Mouse (Mus musculus) liver, embryonic 18 days (tissue): Measurements from ENCODE around the gene Scp2. TPM values are rescaled to one million over a fixed set of nuclear protein-coding genes. Genes with fewer than 3 reads are reported as not detected.

Experiments used
- polyA plus RNA-seq: library from polyadenylated mRNA; depleted of rRNA; stranded (reverse); fragments of >200 nt; gene quantifications from 2 replicates; pipeline ENCODE4 v1.2.3, GENCODE M21; 2012; rRNA removed

Scp2 gene
- 717 and 827 TPM in 2 replicates for polyA plus RNA-seq

DNA sequence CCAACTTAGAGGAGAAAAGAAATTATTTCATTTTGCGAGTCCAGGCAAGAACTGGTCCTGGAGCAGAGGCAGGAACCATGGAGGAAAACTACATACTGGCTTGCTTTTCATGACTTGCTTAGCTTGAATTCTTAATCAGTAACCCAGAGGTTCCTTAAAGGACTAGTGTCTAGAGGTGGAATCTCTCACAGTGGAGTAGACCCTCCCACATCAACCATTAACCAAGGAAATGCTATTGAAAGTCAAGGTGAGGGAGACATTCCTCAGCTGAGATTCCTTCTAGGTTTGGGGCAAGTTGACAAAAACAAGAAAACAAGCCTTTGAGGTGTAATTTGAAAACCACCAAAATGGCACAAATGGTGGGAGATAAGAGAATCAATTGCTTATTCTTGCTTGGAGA lies at the start of gene Scp2:
Gene Scp2 (minus strand): TSS at position 119 of the 400 bp plus-strand sequence.

DNA sequence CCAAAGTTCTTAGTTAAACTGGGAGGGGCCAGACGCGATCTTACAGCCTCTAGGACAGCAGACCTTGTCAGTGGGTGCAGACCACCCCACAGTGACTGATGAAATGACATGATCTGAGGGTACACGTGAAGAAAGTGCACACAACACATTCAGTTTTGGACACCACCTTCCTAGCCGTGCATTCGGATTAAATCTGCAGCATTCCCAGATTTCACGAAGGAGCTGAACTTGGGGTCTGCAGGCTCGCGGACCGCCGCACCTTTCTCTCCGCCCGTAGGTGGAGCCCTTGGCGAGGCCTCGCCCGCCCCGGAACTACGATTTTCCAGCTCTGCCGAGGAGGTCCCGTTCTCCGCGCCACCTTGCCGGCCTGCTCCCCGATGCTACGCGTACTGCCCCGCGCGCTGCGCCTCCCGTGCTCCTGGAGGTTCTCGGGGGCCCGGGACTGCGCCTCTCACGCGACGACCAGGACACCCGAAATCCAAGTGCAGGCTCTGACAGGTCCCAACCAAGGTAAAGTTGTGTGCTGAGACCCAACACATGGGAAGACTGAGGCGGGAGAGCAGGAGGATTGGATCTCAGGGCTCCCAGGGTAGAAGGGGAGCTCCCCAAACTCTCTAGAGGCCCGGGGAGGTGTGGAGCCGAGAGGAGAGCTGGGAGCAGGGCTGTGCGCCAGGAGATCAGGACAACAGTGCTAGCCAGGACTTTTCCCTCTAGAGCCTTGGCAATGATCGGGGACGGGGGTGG lies 20.5 kb upstream of the Scp2 start, which contains the start of gene Echdc2:
Gene Echdc2 (plus strand): TSS at position 286 of the 744 bp plus-strand sequence.

DNA sequence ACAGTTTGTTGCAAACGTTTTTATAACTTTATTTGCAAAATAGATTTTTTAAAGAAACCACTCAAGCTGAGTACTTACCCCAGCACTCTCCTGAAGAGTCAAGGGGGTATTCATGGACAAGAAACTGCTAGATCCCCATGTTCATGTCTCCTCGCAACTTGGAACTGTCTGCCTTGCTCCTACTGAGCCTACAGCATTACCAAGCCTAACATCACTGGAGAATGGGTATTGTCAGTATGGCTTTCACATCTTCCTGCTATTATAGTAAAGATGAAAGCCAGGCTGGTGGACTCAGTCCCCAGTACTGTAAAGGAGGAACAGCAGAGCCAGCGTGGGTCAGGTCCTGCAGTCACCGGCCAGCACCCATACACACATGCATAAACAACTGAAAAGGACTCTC lies 48.5 kb downstream of the Scp2 start, which contains the start of gene Podn:
Gene Podn (minus strand): TSS at position 101 of the 400 bp plus-strand sequence.

Other genes with a start within 250 kb of the Scp2 start
- gene Cpt2, start 221.4 kb downstream of the Scp2 start, polyA plus RNA-seq, result 40.7 and 43.4 TPM in 2 replicates
- 0.03 and 0.10 TPM in 2 replicates for gene Slc1a7, start 176.7 kb downstream of the Scp2 start, polyA plus RNA-seq
- gene Podn, start 48.6 kb downstream of the Scp2 start, polyA plus RNA-seq, result 0.72 and 0.89 TPM in 2 replicates
- gene Echdc2, start 20.4 kb upstream of the Scp2 start, polyA plus RNA-seq, result 105 and 120 TPM in 2 replicates
- 0.96 and 1.3 TPM in 2 replicates for gene Zyg11a, start 73.0 kb upstream of the Scp2 start, polyA plus RNA-seq
- gene Zyg11b, start 156.1 kb upstream of the Scp2 start, polyA plus RNA-seq, result 3.4 and 4.0 TPM in 2 replicates
- gene Coa7, start 183.1 kb upstream of the Scp2 start, polyA plus RNA-seq, result 16.3 and 22.9 TPM in 2 replicates
- gene Shisal2a, start 238.4 kb upstream of the Scp2 start, polyA plus RNA-seq, result 1.3 and 3.0 TPM in 2 replicates